Mouse (Mus musculus) lung, adult 18-20 months (tissue): Measurements from ENCODE around the gene Epha2.

ENCODE experiments used
- DNase-seq, 2 experiments: peaks; one replicate each; pipeline ENCODE4 v3.0.0; 2022; ENCODE audit warnings: mixed read lengths in 2 of 2

Gene Epha2

DNA sequence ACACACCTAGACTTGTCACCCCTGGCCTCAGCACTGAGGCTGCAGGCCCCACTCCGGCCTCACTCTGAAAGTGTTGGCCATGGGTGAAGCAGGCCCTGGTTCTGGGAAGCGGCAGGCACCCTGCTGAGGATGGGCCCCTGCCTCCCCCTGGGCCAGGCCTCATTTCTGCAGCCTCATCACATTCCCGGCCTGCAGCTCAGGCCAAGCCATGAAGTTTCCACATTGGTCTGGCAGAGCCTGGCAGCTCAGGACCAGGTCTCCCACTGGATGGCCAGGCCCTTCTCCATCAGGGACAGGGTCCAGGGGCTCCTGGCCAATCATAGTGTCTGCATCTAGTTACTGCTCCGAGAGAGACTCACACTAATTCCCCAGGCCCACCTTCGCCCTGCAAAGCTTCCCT, 33.7 kb downstream of the Epha2 start:
- no peak for DNase-seq

DNA sequence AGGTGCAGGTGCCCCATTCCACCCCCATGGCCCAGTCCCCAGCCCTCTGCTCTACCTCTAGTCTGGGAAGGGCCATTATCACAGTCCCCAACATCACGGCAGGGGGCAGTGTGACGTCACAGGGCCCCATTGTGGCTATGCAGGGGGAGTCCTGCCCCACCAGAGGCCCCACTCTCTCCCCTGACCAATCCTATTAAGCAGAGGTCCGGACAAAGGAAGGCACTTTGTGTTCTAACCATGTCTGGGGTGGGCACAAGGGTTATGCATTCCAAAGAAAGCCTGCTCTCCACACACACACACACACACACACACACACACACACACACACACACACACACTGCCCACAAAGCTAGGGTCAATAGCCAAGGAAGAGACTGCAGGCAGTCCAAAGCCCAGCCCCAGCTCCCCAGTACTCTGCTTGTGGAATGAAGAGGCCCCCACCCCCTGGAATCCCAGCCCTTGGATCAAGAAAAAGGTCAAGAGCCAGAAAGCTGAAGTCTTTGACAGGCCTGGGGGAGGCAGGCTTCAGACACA, 34.3 kb downstream of the Epha2 start:
- no peak for DNase-seq

DNA sequence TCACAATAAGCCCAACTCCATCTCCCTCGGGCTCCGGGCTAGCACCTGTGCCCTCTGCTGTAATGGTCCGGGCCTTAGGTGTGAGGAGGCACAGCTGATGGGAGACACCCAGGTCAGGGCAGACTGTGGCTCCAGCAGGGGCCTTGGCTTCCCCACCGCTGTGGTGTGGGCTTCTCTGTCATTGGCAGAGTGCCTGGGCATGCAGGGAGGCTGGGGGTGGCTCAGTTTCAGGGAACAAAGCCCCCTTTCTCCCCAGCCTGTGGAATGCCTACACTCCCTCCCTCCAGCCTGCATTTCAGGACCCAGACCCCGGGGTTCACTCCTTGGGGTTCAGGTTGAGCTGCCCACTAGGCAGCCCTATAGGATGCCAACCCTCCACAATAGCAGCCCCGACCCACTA, 35.2 kb downstream of the Epha2 start:
- no peak for DNase-seq

DNA sequence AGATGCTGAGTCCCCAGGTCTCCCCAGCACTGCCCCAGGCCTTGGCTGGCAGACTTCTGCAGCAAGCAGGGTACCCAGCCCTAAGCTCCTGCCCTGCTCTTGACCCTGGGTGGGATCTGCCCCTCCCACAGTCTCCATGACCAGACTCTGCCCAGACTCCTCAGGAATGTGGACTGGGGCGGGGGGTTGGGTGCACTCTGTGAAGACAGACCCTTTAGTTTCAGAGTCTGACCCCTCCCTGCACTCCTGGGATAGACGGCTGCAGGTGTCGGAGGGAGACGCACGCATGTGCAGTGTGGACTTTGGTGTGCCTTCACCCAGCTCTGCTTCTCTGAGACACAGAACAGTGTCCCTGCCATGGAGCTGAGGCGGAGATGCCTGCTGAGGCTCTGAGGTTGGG, 36.9 kb downstream of the Epha2 start:
- no peak for DNase-seq

DNA sequence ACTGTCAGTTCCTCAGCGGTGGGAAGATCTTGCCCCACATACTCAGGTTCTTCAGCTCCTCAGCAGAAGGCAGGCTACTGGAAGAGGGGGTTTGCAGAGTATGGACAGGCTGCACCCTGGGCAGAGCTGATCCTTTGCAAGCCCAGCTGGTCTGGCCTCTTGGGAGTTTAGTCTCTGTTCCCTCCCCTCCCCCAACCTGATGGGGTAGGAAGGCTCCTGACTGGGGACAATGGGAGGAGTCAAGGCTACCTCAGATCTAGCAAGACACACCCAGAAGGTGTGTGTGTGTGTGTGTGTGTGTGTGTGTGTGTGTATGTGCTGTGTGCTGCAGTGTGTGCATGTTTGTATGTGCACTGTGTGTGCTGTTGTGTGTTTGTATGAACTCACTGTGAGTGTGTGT, 37.8 kb downstream of the Epha2 start:
- no peak for DNase-seq

DNA sequence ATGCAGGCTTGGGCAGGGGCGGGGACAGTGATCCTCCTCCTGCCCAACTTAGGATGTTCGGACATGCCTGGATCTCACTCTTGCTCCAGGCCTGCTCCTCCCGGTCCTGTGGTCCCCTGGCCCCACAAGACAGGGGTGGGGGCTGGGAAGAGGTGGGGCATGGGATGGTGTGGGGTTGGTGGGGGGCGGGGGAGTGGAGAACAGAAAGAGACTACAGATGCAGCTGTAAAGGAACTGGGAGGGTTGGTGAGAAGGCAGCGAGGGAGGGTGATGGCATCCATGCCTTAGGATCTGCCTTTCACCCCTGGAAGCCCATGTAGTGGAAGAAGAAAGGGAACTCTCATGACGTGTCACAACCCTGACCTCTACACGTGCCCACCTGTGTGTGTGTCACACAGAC, 40.4 kb downstream of the Epha2 start:
- no peak for DNase-seq

DNA sequence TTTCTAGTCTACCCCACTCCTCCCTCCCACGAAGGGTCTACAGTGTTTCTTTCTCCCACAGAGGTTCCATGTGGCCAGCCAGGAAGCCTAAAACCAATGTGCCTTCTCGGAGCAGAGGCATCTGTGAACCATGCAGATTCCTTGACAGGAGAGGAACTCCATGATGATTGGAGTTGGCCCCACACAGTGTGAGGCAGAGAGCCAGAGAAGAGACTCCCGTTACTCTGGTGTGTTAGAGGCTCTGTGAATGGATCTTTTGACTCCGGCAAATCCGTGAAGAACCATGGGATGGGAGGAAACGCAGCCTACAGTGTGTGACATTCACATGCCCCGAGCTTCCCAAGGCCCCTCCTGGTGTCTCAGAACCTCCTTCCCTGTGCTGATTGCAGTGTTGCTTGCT, 42.5 kb downstream of the Epha2 start:
- DNase-seq = no peak

DNA sequence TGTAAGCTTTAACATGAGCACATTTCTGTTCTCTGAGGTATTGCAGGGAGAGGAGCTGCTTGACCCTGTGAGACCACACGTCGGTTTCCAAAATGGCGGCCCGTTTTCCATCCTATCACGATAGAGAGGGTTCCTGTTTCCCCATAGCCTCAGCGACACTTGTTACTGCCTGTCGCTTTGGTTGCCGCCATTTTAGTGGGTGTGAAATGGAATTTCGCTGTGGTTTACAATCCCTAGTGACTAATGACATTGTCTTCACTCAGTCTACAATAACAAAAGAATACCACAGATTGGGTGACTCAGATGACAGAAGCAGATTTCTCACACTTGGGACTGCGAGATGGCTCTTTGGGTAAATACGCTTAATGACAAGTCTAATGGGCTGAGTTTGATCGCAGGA, 44.2 kb downstream of the Epha2 start:
- DNase-seq = no peak

DNA sequence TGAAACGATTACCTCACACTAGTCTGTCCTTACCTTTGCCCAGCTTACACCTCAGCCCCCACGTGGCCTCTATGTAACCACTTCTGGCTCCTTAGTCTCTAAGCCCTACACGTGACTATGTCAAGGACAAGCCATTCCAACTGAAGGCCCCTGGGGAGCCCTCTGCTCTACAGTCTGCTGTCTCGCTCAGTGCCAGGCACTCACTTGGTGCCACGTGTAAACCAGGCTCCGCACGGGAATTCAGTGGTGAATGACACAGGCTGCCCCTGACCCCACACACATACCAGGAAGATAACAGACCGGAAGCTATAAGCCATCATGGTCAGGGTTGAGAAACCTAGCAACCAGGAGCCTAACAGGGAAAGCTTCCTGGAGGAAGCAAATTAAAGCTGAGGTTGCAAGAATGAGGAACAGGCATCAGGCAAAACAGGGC, 46.3 kb downstream of the Epha2 start:
- DNase-seq = peak; percentile 68 to 81

DNA sequence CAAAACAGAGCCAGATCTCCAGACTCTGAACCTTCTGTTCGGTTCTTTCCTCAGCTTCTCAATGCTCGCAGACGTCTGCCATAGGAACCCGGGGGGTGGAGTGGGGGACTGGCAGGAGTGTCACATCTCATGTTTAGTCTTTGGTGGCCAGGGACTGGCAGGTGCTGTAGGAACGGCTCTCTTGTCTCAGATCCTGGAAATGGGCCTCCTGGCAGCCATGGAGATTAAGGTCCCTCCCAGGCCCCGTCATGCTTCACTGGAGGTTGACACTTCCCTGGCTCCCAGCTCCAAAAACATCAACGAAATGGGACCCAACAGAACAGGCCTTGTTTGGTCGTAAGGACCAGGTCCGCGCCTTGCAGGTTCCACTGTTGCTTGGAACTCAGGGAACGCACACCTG, 47.6 kb downstream of the Epha2 start:
- no peak for DNase-seq

DNA sequence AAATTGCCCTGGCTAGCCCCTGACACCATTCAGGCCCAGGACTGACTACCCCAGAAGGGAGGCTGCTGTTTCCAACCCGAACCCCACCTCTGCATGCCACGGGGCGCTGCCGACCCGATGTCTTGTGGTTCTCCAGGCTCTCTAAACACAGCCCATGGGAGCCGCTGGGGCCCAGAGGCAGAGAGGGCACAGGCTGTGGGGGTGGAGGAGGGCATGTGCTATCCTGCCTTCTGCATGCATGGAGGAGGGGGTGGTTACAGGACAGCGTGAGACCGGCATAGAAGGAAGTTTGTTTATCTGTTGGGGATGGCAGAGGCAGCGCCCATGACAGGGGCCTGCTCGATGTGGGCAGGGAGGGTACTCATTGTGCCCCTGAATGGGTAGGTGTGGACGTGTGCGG, 49.0 kb downstream of the Epha2 start:
- no peak for DNase-seq

DNA sequence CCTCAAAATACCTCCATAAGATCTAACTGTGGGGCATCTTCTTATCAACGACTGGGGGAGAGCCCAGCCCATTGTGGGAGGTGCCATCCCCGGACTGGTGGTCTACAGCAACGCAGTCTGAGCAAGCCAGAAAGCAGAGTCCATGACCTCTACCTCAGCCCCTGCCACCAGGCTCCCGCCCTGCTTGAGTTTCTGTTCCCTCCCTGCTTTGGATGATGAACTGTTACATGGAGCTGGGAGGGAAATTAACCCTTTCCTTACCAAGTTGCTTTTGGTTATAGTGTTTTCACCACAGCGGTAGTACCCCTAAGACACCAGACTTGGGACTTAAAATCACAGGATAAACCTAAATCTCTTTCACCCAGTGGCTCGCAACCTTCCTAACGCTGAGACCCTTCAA, 50.9 kb downstream of the Epha2 start:
- DNase-seq = no peak

DNA sequence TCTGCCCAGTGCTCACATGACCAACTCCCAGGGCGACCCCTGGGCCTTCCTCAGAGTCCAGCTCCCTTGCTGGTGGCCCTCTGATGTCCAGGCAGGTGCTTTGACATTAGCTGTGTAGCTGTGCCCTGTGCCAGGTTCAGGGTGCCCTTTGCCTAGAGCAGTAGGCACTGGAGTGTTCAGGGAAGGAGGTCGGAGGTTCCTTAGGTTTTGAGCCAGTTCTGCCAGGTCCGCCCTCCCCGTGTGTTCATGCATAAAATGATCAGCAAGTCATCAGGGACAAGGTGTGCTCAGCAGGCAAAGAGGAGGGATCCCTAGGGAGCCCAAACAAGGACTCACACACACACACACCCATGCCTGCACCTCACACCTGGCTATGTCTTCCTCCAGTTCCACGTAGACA, 51.9 kb downstream of the Epha2 start:
- DNase-seq = no peak

DNA sequence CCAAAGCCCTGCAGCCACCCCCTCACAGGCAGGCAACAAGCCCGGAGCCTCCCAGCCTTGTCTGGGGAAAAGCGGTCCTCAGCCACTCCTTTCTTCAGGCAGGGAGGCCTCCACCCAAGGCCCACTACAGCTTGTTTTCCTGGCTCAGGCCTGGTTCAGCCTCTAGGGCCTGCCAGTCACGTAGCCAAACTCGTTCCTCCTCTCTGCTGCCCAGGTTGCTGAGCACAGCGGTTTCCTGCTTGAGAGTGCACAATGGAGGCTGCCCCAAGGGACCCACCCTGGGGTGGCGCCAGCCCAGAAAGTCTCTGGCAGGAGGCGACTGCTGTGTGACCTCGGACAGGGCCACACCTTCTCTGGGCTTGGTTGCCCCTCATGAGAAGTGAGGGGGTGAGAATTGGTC, 52.8 kb downstream of the Epha2 start:
- DNase-seq = peak; percentile 64 to 66

DNA sequence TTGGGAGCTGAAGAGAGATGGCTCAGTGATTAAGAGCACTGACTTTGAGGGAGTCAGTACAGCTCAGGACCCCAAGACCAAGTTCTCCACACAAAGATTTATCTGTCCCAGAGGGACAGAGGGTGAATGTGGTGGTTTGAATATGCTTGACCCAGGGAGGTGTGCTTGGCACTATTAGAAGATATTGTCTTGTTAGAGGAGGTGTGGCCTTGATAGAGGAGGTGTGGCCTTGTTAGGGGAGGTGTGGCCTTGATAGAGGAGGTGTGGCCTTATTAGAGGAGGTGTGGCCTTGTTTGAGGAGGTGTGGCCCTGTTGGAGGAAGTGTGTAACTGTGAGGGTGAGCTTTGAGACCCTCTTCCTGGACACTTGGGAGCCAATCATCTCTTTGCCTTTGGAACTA, 56.8 kb downstream of the Epha2 start:
- no peak for DNase-seq

DNA sequence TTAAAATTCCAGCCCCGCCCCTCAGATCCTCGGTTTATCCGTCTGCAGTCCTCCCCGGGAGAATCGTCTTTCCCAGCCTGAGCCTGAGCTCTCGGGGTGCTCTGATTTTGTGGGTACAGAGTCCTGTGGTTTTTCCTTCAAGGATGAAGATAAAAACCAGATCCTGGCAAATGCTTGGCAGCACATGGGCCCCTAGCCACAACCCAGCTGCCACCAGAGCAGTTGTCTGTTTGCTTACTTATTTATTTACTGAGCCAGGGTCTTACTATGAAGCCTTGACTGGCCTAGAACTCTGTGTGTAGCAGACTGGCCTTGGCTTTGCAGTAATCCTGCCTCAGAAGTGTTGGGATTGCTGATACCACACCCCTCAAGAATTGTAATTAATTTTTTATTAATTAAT, 58.2 kb downstream of the Epha2 start:
- no peak for DNase-seq

DNA sequence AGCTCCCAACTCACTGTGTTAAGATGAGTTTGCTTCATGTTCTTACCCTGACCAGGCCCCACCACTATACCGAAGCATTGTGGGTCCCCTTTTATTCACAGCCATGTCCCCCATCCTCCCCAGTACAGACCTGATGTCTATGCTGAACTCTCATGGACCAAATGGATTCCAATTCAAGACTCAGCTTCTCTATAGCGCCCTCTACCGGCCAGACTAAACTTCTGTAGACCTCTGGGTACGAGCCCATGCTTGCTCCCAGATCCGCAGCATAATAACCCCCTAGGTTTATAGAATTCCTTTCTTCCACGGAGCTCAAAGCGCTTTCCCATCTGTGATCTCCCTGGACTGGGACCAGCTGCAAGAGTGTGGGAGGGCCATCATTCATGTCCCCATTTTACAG, 59.8 kb downstream of the Epha2 start:
- peak in 1 of 2 experiments; percentile 48 for DNase-seq

DNA sequence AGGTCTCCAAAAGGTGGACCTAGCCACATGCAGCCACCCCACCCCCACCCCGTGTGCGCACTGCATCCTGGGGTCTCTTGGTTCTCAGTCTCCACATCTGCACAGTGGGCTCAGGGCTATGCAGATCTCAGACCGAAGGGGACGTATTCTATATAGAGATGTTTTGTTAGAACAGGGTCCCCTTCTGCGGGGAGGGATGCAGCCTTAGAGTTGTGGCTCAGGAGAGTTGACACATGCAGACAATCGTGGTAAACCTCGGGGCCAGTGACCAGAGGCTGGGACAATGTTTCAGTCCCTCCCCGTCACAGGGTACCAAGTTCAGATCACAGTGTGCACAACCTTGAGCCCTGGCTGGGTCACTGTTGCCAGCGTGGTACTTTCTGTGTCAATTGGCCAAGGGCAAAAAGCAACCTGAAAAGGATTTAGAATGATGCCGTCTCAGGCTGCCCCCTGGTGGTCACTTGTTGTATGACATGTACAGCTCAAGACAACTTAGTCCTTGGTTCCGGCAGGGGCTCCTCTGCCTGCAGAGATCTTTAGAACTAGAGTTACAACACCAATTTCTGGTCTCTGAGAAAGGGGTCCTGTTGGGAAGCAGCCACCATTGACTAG, 62.0 kb downstream of the Epha2 start:
- DNase-seq = peak; percentile 72 to 78

DNA sequence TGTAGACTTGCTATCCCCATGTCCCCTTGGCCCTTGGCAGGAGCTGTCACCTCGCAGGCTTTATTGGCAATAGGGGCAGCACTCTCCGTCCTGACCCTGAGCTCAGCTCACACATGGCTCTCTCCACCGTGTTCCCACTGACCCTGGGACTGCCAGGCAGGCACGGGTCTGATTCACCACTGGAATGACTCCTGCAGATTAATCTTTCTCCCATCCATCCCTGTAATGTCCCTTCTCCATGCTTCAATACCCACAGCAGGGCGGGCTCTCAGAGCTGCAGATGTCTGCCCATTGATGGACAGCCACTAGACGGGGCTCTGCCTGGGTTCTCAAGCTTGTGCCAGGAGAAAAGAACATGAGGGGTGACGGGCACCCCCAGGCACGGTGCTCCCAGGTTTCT, 64.1 kb downstream of the Epha2 start:
- no peak for DNase-seq

DNA sequence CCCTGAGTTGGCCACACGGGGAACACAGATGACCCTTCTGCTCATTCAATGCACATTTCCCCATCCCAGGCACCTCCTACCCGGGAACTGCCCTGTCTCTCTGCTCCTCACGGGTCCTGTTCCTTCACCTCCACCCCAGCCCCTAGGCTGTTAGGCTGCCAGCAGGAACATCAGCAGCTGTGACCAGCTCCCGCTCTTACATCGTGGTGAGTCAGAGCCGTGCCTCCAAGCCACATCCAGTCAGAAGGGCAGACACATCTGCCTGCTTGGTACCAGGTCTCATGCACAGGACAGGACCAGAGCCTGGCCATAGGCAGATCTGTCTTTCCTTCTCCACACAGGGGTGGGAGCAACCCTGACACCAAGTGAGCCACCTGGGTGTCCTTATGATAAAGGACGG, 64.8 kb downstream of the Epha2 start:
- no peak for DNase-seq

DNA sequence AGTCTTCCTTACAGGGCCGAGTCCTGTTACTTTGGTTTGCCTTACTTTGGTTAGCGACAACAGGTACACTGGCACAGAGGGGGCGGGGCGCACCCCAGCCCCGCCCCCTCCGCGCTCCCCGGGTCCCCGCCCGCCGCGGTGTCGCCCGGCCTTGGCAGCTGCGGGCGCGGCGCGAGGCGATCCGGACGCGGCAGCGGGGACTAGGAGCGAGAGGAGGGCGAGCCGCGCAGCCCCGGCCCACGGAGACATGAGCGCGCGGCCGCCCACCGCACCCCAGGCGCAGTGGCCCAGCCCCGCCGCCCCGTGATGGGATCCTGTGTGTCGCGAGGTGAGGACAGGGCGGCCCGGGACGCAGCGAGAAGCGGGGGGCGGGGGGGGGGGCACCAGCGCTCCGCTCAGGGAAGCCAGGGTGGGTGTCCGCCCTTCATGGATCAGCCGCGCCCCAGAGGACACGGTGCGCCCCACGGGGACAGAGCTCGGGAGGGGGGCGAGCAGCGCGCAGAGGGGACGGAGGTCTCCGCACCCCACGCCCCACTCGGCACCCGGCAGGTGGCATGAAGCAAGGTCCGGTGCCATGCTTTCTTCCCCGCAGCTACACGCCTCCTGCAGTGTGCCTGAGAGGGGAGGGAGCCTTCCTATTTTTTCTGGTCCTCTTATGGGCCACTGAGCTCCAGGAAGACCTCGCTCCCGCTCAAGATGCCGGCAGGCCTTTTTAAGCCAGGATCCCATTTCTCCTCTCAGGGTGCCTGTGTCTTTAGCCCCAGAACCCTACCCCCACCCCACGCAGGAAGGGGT, 67.2 kb downstream of the Epha2 start, which contains the start of gene Fam131c:
Gene Fam131c (plus strand): TSS at position 224 of the 795 bp plus-strand sequence.
- DNase-seq = peak in 1 of 2 experiments; percentile 44

DNA sequence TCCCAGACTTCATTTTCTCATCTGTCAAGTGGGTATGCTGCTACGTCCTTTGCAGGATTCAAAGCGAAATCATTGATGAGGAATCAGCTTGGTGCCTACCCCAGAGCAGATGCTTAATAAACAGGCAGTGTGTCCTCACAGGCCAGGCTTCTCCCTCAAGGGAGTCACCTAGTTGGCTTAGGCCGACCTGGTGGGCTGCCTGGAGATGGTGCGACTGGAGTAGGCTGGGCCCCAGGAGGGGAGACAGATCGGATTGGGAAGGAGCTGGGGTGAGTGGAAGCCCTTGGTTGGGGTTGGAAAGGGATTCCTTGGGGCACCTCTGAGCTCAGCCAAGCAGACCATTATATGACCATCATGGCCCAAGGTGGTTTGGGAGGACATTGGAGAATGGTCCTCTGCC, 71.4 kb downstream of the Epha2 start:
- DNase-seq = no peak
